Mouse (Mus musculus) cortical plate, adult 2 months (tissue): Measurements from ENCODE around the gene Cyp2d22. TPM values are rescaled to one million over a fixed set of nuclear protein-coding genes. Genes with fewer than 3 reads are reported as not detected.

ENCODE experiments used
- H3K27ac ChIP-seq: fragments of 200-500 bp; 2 replicates; pipeline ENCODE4 v1.5.1; 2012; ENCODE audit warnings: low read length, control low read depth, inconsistent platforms; ENCODE audit not compliant: insufficient read depth
- H3K4me1 ChIP-seq: fragments of 200-500 bp; 2 replicates; pipeline ENCODE4 v1.6.1; 2011; ENCODE audit warnings: low read length; ENCODE audit not compliant: control insufficient read depth, insufficient read depth
- H3K4me3 ChIP-seq: fragments of 200-500 bp; 2 replicates; pipeline ENCODE4 v1.5.1; 2011; ENCODE audit warnings: mild to moderate bottlenecking, low read length, control low read depth; ENCODE audit not compliant: insufficient read depth
- CTCF ChIP-seq: fragments of 200-500 bp; IDR thresholded peaks from 2 replicates; pipeline ENCODE4 v1.5.1; 2011; ENCODE audit warnings: mild to moderate bottlenecking, control low read depth, low read length; ENCODE audit not compliant: insufficient read depth; ENCODE audit errors: extremely low read depth
- POLR2A ChIP-seq: fragments of 200-500 bp; IDR thresholded peaks from 2 replicates; pipeline ENCODE4 v1.6.1; 2011; ENCODE audit warnings: mild to moderate bottlenecking, low read length, control low read depth; ENCODE audit not compliant: insufficient read depth; ENCODE audit errors: extremely low read depth
- polyA plus RNA-seq: library from polyadenylated mRNA; depleted of rRNA; stranded (reverse); fragments of >200 nt; gene quantifications from 2 replicates; pipeline ENCODE4 v1.2.3, GENCODE M21; 2012; rRNA removed

Cyp2d22 gene
- 50.3 and 57.9 TPM in 2 replicates for polyA plus RNA-seq

DNA sequence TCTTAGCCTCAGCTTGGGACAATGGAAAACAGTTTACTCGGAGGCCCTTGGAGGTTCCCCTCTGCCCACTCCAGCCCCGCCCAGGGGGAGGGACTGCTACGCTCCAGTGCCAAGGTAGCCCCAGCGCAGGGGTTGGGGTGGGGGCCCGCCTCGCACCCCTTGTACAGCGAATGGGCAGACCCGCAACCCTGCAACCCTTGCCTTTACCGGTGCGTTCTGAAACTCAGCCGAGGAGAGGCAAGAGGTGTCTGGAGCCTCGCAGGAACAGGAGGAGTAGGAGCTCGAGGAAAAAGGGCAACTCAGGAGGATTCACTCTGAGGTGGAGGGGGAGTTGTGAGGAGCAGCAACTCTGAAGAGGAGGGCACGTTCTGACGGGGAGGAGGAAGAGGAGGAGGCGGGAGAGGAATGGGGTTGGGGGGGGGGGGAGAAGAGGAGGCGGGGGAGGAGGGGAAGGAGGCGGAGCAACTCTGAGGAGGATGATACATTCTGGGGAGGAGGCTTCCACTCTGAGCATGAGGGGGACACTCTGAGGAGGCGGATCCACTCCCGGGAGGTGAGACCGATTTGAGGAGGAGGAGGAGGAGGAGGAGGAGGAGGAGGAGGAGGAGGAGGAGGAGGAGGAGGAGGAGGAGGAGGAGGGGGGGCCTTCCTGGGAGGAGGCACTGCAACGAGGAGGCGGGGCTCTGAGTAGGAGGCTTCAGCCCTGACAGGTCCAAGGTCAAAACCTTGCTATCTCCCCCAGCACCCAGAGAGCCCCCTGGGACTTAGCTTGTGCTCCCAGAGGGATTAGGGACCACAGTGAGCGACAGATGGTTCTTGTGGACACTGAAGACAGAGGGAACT lies at the start of gene Cyp2d22:
Gene Cyp2d22 (minus strand): TSS at position 390 of the 843 bp plus-strand sequence.
- Histone ChIP-seq H3K4me3 (peak within 1 kb of the TSS; percentile 31), H3K4me1 (peaks cover 2% of the 10 kb centered on the region), H3K27ac (peak within 1 kb of the TSS; percentile 51)
- TF ChIP-seq POLR2A: peak; percentile 36; the same call in 1 of the 2 replicates
- TF ChIP-seq CTCF: no peak

- no peak for TF ChIP-seq POLR2A
- no peak for TF ChIP-seq CTCF
- no peak overlapping the region for H3K27ac ChIP-seq
- H3K4me1 ChIP-seq: no peaks in the 10 kb centered on the region
- H3K4me3 ChIP-seq: no peak overlapping the region
These were observed 43.4 kb upstream of the Cyp2d22 start for GRCm38 (mm10) chr15:82423471-82423870.

DNA sequence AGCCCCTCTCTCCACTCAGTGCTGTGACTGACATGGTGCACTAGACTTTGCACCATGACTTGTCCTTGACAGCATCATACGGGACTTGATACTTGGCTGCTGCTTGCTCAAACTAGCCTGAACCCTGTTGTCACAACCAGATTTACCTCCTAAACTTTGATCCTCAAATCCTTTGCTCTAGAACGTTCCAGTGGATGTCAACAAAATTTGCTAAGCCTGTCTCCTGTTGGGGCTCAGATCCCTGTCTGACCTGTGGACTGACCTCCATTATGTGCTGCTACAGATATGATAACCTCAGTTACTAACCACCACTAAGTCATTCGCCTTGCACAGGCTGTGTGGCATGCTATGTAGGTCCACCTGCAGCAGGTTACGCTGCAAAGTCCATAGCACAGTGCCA lies 42.9 kb upstream of the Cyp2d22 start:
- no peaks in the 10 kb centered on the region for H3K4me1 ChIP-seq
- H3K4me3 ChIP-seq: no peak overlapping the region
- no peak for TF ChIP-seq POLR2A
- no peak for TF ChIP-seq CTCF
- no peak overlapping the region for H3K27ac ChIP-seq

DNA sequence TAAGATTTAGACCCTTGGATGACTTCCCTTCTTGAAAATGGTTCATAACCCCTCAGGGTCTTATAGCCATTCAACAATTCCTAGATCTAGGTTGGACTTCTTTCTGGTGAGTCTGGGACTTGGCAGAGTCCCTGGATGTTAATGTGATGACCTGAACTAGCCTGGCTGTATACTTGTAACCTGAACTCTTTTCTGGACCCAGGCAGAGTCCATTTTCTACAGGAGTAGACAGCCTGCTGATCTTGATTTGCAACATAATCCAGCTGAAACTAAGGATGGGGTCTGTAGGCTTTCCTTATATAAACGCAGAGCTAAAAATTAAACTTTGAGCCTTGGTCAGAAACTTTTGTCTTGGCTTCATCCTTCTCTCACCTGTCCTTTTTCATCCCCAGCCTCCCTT lies 38.6 kb upstream of the Cyp2d22 start:
- no peak for TF ChIP-seq POLR2A
- no peak for TF ChIP-seq CTCF
- no peak overlapping the region for H3K4me3 ChIP-seq

GRCm38 (mm10) chr15:82416797-82417789 lies 37.0 kb upstream of the Cyp2d22 start:
- TF ChIP-seq POLR2A: 0 out of 2 replicates have a peak, but pooled peaks have one; percentile 13
- peak; percentile 76 for TF ChIP-seq CTCF
- no peaks in the 10 kb centered on the region for H3K4me1 ChIP-seq
- H3K4me3 ChIP-seq: no peak overlapping the region
- H3K27ac ChIP-seq: no peak overlapping the region

More for the DNA sequence above, 38.6 kb upstream of the Cyp2d22 start:
- H3K4me1 ChIP-seq: no peaks in the 10 kb centered on the region
- H3K27ac ChIP-seq: no peak overlapping the region

DNA sequence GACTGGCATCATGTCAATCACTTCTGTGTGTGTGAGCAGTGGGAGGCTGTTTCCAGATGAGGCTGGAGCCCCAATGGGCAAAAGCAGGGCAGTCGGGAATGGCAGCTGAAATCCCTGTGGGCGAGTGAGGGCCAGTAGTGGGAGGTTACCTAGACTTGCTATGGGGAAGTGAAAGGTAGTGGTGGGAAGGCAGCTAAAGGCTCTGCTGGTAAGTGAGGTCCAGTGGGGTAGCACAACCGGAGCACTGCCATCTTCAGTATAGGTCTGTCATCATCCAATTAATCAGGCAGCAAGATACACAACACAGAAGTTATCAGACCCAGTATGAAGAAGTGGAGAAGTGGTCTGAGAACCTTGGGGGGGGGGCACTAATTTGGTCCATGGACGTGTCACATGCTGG lies 27.5 kb upstream of the Cyp2d22 start:
- Histone ChIP-seq H3K4me1 (no peaks in the 10 kb centered on the region), H3K27ac (no peak overlapping the region), H3K4me3 (no peak overlapping the region)
- TF ChIP-seq POLR2A (no peak), CTCF (no peak)

DNA sequence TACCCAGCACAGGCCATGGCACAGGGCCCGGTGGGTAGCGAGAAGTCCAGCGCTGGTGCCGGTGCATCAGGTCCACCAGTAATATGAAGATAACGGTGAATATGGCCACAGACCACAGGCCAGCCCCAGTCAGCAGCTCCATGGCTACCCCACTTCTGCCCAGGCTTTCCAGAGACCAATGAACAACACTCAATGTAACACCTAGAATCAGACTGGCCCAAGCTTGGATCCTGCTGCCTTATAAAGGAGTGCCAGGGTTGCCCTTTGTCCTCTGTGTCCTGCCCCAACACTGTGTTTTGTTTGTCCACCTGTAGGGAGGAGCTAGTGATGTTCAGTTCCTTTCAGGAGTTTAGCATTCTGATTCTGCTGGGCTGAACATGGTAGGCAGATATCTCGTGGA lies 26.9 kb upstream of the Cyp2d22 start, which contains the start of gene Cyp2d10:
Gene Cyp2d10 (minus strand): TSS at position 215 of the 400 bp plus-strand sequence.
- TF ChIP-seq POLR2A (no peak), CTCF (no peak)
- Histone ChIP-seq H3K27ac (no peak within 1 kb of the TSS), H3K4me1 (no peaks in the 10 kb centered on the region), H3K4me3 (no peak within 1 kb of the TSS)

DNA sequence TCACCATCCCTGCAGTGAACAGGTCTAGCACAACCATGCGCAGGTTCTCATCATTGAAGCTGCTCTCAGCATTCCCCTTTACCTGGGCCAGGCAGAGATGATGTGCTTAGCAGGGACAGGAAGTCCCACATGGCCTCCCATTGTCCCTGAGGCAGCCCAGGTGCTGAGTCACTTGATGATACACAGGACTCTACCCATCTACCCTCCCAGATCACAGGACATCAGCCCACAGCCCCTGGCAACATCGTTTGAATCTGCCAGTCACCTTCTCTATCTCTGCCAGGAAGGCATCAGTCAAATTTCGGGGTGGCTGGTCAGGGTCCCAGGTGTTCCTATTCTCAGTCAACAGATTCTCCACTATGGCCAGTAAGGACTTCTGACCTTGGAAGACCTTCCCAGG lies 24.1 kb upstream of the Cyp2d22 start:
- TF ChIP-seq POLR2A (no peak), CTCF (no peak)
- H3K4me1 ChIP-seq: no peaks in the 10 kb centered on the region

GRCm38 (mm10) chr15:82403606-82404005 lies 23.5 kb upstream of the Cyp2d22 start:
- Histone ChIP-seq H3K27ac (no peak overlapping the region), H3K4me1 (no peaks in the 10 kb centered on the region), H3K4me3 (no peak overlapping the region)
- TF ChIP-seq POLR2A (no peak), CTCF (no peak)

More for the DNA sequence above, 24.1 kb upstream of the Cyp2d22 start:
- Histone ChIP-seq H3K27ac (no peak overlapping the region), H3K4me3 (no peak overlapping the region)

- Histone ChIP-seq H3K27ac (no peak overlapping the region), H3K4me1 (no peaks in the 10 kb centered on the region), H3K4me3 (no peak overlapping the region)
- no peak for TF ChIP-seq POLR2A
- no peak for TF ChIP-seq CTCF
These were observed 22.7 kb upstream of the Cyp2d22 start for GRCm38 (mm10) chr15:82402741-82403140.
